Mouse (Mus musculus) heart, postnatal 0 days (tissue): Measurements from ENCODE around the gene Sh3rf1. TPM values are rescaled to one million over a fixed set of nuclear protein-coding genes. Genes with fewer than 3 reads are reported as not detected.

Source experiments
- ATAC-seq: fragments of 200-750 bp; cut with Nextera tagmentation; 2 replicates; pipeline ENCODE4 v1.8.0; 2017; ENCODE audit warnings: low read depth, moderate number of reproducible peaks, moderate library complexity; ENCODE audit not compliant: insufficient read depth
- DNase-seq: peaks from one replicate; pipeline ENCODE4 v3.0.0-alpha.2; 2016; ENCODE audit warnings: low spot score
- H3K27ac ChIP-seq: fragments of 300-500 bp; sonication (generic); 2 replicates; pipeline ENCODE4 v1.5.1; 2014; ENCODE audit warnings: low read depth, mild to moderate bottlenecking
- H3K27me3 ChIP-seq: fragments of 300-500 bp; sonication (generic); 2 replicates; pipeline ENCODE4 v1.6.1; 2014; ENCODE audit warnings: low read length, mixed read lengths; ENCODE audit not compliant: control insufficient read depth, insufficient read depth
- H3K36me3 ChIP-seq: fragments of 300-500 bp; sonication (generic); replicated peaks from 2 replicates; pipeline ENCODE4 v1.6.1; 2014; ENCODE audit warnings: low read length, mixed read lengths; ENCODE audit not compliant: control insufficient read depth, insufficient read depth
- H3K4me1 ChIP-seq: fragments of 300-500 bp; sonication (generic); 2 replicates; pipeline ENCODE4 v1.6.1; 2014; ENCODE audit warnings: antibody characterized with exemption; ENCODE audit not compliant: control insufficient read depth, insufficient read depth
- H3K4me2 ChIP-seq: fragments of 300-500 bp; sonication (generic); 2 replicates; pipeline ENCODE4 v1.6.1; 2014; ENCODE audit warnings: low read depth, mild to moderate bottlenecking, low read length, moderate library complexity
- H3K4me3 ChIP-seq: fragments of 300-500 bp; sonication (generic); 2 replicates; pipeline ENCODE4 v1.5.1; 2014; ENCODE audit warnings: low read depth, low read length
- H3K9ac ChIP-seq: fragments of 300-500 bp; sonication (generic); replicated peaks from 2 replicates; pipeline ENCODE4 v1.6.1; 2014; ENCODE audit warnings: low read depth, low read length, mixed read lengths
- H3K9me3 ChIP-seq: fragments of 300-500 bp; sonication (generic); replicated peaks from 2 replicates; pipeline ENCODE4 v1.6.1; 2016; ENCODE audit warnings: low read length; ENCODE audit not compliant: control insufficient read depth
- CTCF ChIP-seq: IDR thresholded peaks from 2 replicates; pipeline ENCODE4 v1.5.1; 2016; ENCODE audit warnings: antibody characterized with exemption, control low read depth, low read depth
- EP300 ChIP-seq: IDR thresholded peaks from 2 replicates; pipeline ENCODE4 v1.6.1; 2016; ENCODE audit warnings: antibody characterized with exemption, low read depth
- WGBS: fragments of 180-500 bp; shearing (Covaris S2); extraction: QIAGEN DNeasy Blood & Tissue Kit; methylation state at CpG from one replicate; pipeline ENCODE4 v1.1.7; 2014; 5-methylcytosine and 5-hydroxymethylcytosine counted together
- polyA plus RNA-seq: library from polyadenylated mRNA; unstranded; fragments of >200 nt; fragmentation: Nextera tagmentation; extraction: Ambion mirVana; gene quantifications from 2 replicates; pipeline ENCODE4 v1.2.1, GENCODE M21; 2015
- total RNA-seq: library from RNA; depleted of rRNA; stranded (reverse); fragments of >200 nt; gene quantifications from 2 replicates; pipeline ENCODE4 v1.2.3, GENCODE M21; 2014; ENCODE audit warnings: low replicate concordance

The Sh3rf1 gene
- total and polyA plus RNA-seq, 2 experiments from 2014 or later = 2.4 to 8.9 TPM

DNA sequence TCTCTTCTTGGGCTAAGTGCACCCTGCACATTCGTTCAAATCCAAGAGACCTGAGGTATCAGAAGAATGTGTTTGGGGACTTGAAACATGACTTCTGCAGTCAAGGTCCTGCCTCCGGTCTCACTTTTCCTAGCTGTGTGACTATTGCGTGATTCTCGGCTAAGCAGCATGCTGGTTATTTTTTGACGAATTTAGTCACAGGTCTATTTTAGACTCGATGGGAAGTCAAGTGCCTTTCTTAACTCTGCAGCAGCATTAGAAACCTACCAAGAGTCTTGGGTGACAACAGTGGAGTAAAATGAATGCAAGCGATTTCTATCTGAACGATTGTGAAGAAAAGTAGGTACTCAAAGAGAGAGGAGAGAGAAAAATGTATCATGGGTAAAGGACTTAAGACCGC, 149.6 kb downstream of the Sh3rf1 start:
- 68% methylated on average over 9 of the region's 9 CpGs for WGBS
- TF ChIP-seq CTCF (no peak), EP300 (no peak)

DNA sequence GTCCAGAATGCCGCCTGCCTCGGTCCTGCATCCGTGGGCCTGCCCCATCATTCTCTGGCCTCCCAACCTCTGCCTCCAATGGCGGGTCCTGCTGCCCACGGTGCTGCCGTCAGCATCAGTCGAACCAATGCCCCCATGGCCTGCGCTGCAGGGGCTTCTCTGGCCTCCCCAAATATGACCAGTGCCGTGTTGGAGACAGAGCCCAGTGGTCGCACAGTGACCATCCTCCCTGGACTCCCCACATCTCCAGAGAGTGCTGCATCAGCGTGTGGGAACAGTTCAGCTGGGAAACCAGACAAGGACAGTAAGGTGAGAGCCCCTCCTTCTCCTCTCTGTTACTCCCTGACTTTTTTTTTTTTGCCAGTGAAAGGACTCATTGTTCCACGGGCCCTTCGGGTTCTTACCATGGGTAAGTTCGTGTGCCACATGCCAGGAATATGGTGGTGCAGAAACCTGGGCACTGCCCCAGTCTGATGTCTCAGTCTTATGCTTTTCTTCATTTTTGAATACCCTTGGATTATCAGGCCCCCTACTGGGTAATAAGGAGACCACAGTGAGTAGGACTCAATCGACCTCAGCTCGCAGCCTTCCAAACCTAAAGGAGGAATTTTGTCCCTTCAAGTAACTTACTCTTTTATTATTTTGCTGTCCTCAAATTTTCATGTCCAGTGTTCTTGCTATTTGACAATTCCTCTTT, 150.5 kb downstream of the Sh3rf1 start:
- Histone ChIP-seq H3K4me3 (no peak overlapping the region), H3K27me3 (no peaks in the 10 kb centered on the region), H3K27ac (no peak overlapping the region), H3K36me3 (0 out of 2 replicates have a peak, but pooled peaks cover 10% of the 10 kb centered on the region), H3K4me2 (no peak overlapping the region), H3K9me3 (no peaks in the 10 kb centered on the region), H3K9ac (no peak overlapping the region), H3K4me1 (no peaks in the 10 kb centered on the region)
- 86% methylated on average over 16 of the region's 16 CpGs for WGBS
- DNase-seq (no peak), ATAC-seq (no peak)
- TF ChIP-seq CTCF (peak; percentile 35), EP300 (no peak)

More for the DNA sequence above, 149.6 kb downstream of the Sh3rf1 start:
- Histone ChIP-seq H3K4me1 (no peaks in the 10 kb centered on the region), H3K4me2 (no peak overlapping the region), H3K4me3 (no peak overlapping the region), H3K9ac (no peak overlapping the region), H3K36me3 (0 out of 2 replicates have a peak, but pooled peaks cover 10% of the 10 kb centered on the region), H3K27ac (no peak overlapping the region), H3K27me3 (no peaks in the 10 kb centered on the region), H3K9me3 (no peaks in the 10 kb centered on the region)
- DNase-seq (no peak), ATAC-seq (no peak)

DNA sequence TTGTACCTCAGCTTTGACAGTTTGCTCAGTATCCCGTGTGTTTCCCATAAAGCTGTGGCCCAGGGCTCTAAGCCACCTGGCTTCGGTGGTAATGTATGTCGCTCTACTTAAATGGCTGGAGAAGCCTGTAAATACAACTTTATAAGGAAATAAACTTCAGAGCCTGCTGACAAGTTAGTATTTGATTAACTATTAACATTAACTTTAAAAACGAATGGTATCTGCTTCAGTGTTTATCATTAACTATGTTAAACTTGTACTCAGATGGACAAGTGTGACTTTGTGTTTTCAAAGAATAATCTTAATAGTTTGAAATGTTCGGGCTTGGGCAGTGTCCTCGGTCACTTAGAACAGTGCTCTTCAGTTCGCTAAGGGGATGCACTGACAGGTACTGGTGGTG, 151.5 kb downstream of the Sh3rf1 start:
- no peak for DNase-seq
- H3K27me3 ChIP-seq = no peaks in the 10 kb centered on the region
- no peaks in the 10 kb centered on the region for H3K9me3 ChIP-seq
- no peak overlapping the region for H3K4me3 ChIP-seq
- H3K4me2 ChIP-seq = no peak overlapping the region
- WGBS = 90% methylated on average over 7 of the region's 7 CpGs
- H3K36me3 ChIP-seq = 0 out of 2 replicates have a peak, but pooled peaks cover 10% of the 10 kb centered on the region
- H3K4me1 ChIP-seq = no peaks in the 10 kb centered on the region
- no peak overlapping the region for H3K9ac ChIP-seq
- no peak overlapping the region for H3K27ac ChIP-seq
- TF ChIP-seq CTCF (no peak), EP300 (no peak)
- ATAC-seq = no peak

DNA sequence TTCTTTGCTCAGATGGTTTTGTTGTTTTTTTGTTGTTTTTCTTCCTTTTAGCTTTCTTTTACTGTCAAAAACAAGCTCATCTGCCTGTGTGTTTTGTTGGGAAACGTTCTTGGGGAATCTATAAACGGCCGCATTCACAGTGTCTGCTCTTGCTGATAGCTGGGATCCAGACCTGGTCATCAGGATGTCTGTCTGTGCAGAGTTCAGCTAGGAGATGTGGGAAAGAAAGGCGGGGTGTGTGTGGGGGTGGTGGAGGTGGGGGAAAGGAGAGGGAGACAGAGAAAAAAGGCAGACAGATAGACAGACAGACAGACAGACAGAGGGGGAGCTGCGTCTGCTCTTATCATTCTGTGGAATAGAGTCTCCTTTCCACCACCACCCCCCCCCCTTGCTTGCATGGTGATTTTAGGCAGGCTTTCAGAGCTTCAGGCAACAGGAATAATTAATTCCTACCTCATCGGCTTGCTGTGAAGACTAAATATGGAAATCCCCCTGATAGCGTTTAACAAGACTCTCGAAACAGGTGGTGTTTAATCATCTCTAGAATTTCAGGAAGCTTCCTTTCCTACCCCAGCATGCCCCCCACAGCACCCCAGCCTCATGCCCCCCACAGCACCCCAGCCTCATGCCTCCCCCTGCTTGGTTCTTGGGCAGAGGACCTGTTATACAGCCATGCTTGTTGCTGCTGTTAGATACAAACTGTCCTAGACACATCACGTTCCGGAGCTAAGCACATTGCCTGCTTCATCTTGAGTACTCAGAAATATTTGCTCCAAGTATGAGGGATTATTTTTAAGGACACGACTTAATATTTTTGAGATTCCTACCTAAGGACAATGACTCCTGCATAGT, 155.4 kb downstream of the Sh3rf1 start:
- Histone ChIP-seq H3K36me3 (0 out of 2 replicates have a peak, but pooled peaks cover 7% of the 10 kb centered on the region), H3K9ac (no peak overlapping the region), H3K4me1 (no peaks in the 10 kb centered on the region), H3K4me2 (no peak overlapping the region), H3K4me3 (no peak overlapping the region), H3K27ac (no peak overlapping the region), H3K9me3 (no peaks in the 10 kb centered on the region), H3K27me3 (no peaks in the 10 kb centered on the region)
- no peak for TF ChIP-seq CTCF
- no peak for TF ChIP-seq EP300
- ATAC-seq = no peak
- WGBS = 46% methylated on average over 11 of the region's 11 CpGs
- DNase-seq = no peak

DNA sequence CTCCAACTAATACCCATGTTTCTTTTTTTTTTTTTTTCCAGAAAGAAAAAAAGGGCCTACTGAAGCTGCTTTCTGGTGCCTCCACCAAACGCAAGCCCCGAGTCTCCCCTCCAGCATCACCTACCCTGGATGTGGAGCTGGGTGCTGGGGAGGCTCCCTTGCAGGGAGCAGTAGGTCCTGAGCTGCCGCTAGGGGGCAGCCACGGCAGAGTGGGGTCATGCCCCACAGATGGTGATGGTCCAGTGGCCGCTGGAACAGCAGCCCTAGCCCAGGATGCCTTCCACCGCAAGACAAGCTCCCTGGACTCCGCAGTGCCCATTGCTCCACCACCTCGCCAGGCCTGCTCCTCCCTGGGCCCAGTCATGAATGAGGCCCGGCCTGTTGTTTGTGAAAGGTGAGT, 160.9 kb downstream of the Sh3rf1 start:
- TF ChIP-seq CTCF = no peak
- Histone ChIP-seq H3K9ac (no peak overlapping the region), H3K27me3 (no peaks in the 10 kb centered on the region), H3K27ac (no peak overlapping the region), H3K36me3 (no peaks in the 10 kb centered on the region), H3K4me2 (no peak overlapping the region), H3K4me3 (no peak overlapping the region), H3K9me3 (no peaks in the 10 kb centered on the region), H3K4me1 (no peaks in the 10 kb centered on the region; the same call in 1 of the 2 replicates)
- no peak for ATAC-seq
- WGBS = 80% methylated on average over 9 of the region's 9 CpGs
- DNase-seq = no peak
